Mouse (Mus musculus) embryo, embryonic 9.5 days (tissue): Measurements from ENCODE around the gene Zbp1.

ENCODE experiments used
- DNase-seq: peaks from one replicate; pipeline ENCODE4 v3.0.0-alpha.2; 2017; ENCODE audit errors: extremely low spot score

Zbp1 gene

GRCm38 (mm10) chr2:173218416-173219141, at the start of gene Zbp1:
Gene Zbp1 (minus strand): TSS chr2:173218923.
- no peak for DNase-seq

GRCm38 (mm10) chr2:173267562-173267961, 48.8 kb upstream of the Zbp1 start:
- DNase-seq = no peak

DNA sequence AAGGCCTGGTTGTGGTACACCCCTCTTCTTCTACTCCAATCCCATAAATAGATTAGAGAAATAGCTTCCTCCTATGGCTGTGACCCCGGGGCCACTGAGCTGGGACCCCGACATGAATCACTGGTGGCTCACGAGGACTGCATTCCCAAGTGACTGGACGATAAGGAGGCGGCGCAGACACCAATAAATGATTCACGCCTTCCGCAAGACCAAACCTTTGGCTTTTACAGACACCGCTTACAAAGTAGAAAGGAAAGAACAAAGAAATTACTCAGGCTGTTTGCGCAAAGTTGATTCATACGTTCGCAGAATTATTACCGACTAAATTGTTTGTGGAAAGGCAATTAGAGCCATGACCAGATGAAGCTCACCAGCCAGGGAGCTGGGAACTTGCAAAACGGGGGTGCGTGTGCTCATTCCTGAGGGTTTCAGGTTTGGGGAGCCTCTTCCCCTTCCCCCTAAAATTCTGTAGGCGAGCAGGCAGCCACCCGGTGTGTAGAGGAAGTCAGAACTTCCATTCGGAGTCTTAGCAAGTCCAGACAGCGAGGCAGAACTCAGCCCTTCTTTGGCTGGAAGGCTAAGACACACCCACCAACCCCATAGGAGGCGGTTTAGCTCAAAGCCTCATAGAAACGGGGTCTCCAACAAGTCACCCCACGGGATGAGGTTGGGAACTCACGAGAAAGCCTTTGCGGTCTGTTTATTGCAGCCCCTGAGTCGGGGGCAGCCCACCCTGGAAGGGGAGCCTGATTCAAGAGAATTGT, 47.8 kb upstream of the Zbp1 start:
- DNase-seq = no peak

DNA sequence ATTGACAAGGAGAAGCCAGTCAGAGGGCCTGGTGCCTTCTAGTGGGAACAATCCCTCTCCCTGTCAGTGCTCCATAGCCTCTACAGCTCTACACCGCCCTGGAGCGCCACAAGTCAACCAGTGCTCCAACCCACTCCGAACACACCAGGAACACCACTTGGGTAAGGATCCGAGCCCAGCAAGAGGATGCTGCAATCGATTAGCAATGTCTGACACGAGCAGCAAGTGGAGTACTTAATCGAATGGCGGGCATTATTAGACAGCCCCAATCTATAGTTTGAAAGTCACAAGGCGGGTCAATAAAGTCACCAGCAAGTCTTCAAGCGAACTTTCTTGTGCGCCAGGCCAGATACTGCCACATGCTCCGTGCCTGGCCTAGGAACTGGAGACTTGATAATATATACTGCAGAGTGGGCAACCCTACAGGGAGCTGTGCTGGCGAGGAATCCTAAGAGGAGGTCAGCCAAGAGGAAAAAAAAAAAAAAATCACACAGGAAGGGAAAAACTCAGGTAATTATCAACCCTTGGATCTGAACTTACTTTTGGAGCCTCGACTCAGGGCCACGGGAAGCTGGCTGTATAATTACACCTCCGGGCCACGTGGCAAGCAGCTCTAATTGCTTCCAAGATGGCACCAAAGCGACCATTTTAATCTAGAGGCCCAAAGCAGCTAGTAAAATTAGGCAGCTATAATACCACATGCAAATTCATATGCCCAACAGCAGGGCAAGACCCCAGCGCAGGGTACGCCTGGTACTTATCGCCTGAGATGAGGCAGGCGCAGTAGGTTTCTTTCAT, 46.9 kb upstream of the Zbp1 start:
- no peak for DNase-seq

- DNase-seq = no peak
Measured at GRCm38 (mm10) chr2:173264467-173265128, 45.9 kb upstream of the Zbp1 start.

DNA sequence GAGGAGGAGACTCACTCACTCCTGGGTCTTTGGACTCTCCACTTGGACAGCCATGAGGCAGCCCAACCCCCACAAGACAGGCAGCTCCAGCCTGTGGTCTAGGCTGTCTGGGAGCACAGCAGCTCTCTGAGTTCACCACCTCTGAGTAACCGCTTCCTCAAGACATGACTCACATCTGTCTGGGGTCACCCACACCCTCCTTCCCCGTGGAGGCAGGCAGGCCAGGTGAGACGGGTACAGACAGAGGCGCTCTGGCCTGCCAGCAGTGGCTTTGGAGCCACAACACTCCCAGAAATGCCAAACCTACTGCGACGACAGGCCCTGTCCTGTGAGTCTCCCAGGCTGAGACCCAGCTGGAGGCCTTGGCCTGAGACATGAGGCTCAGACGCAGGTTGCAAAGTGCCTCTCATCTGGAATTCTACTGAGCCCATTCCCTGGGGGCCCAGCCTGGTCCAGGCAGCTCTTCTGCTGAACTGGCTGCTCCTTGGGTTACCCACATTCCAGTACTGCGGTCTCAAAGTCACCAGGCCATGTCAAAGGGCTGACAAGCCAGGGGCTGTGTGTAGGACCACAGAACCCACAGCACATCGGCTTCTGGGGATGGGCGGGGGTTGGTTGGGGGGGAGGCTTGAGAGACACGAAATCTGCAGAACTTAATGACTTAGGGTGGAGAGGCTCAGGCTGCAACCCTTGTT, 45.1 kb upstream of the Zbp1 start:
- no peak for DNase-seq

GRCm38 (mm10) chr2:173261497-173261896, 42.8 kb upstream of the Zbp1 start:
- no peak for DNase-seq

DNA sequence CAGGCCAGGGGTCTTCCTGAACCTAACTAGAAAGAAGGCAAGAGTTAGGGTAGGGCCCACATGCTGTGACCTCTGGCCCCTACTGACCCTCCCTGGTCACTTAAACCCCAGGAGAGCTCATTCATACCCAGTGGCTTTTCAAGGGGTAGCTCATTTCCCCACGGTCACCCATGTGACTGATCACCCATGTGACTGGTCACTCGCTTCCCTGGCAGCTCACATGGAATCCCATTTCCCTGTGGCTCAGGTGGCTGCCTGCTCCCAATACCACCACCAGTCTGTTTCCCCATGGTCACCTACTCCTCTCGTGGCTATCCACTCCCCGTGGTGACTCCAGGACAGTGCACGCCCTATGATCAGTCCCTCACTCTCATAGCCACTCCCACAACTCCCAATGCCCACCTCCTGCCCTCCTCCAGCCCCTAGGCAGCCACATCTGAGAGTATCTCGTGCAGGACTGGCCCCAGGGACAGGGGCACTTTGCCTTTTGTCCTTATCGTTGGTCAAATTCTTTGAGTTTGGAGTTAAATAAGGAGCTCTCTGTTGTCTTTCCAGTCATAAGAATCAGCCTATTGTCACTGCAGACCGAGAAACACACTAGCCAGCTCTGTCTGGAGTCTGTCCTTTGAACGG, 39.9 kb upstream of the Zbp1 start:
- DNase-seq = no peak

- DNase-seq = no peak
Measured at GRCm38 (mm10) chr2:173257610-173258009, 38.9 kb upstream of the Zbp1 start.

- no peak for DNase-seq
Measured at GRCm38 (mm10) chr2:173256552-173256949, 37.8 kb upstream of the Zbp1 start.

- DNase-seq = no peak
Measured at GRCm38 (mm10) chr2:173255810-173256551, 37.3 kb upstream of the Zbp1 start.

GRCm38 (mm10) chr2:173253761-173254662, 35.3 kb upstream of the Zbp1 start:
- no peak for DNase-seq

- no peak for DNase-seq
Measured at GRCm38 (mm10) chr2:173251675-173252074, 33.0 kb upstream of the Zbp1 start.

- no peak for DNase-seq
Measured at GRCm38 (mm10) chr2:173251133-173251532, 32.4 kb upstream of the Zbp1 start.

DNA sequence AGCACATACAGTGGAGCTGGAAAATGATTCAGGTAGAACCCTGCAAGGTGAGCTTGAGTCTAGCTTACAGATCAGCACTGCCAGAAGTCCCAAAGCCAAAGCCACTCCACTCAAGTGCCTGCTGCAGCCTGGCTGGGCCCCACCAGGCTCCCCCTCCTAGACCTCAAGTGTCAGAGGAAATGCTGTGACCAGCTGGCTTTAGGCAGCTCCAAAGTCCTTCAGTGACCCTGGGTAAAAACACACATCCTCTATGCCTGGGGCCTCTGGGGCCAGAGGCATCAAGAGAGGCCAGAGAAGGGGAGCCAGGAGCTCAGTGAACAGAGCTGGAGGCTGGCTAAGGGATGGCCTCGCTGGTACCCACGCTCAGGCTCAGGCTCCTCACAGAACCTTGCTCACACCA, 31.7 kb upstream of the Zbp1 start:
- no peak for DNase-seq

DNA sequence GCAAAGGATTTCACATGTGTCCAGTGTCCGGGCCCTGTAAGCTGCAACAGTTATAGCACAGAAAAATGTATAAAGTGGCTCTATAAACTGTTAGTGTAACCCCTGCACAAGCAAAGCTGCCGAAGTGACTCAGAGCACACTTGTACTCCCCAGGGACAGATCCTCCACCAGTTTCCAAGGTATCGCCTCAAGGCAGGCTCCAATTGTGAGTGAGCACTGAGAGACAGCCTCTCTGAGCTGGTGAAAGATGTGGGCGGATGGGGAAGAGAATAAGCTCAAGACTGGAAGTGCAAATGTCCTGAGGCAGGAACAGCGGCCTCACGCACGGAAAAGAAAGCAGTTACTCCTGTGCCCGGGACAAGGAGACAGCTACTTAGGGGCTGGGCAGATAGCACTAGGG, 31.2 kb upstream of the Zbp1 start:
- DNase-seq = no peak

DNA sequence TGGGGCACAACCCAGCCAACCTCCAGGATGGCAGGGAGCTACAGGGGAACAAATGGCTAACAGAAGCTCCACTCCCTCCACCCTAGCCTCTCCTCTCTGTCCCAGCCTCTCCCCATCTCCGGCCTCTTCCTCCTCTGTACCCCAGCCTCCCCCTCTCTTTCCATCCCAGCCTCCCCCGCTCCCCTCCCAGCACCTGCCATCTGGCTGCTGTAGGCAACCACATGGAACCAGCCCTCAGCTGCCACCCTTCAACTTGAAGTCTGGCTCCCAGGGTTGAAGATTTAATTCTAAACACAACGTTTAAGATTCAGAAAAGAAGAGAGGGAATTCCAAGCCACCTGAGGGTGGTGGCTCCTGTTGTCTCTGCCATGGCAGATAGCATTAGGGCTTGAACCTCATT, 30.7 kb upstream of the Zbp1 start:
- DNase-seq = no peak

GRCm38 (mm10) chr2:173248822-173249221, 30.1 kb upstream of the Zbp1 start:
- DNase-seq = no peak

- no peak for DNase-seq
Measured at GRCm38 (mm10) chr2:173247911-173248310, 29.2 kb upstream of the Zbp1 start.
